Mouse (Mus musculus) MEL (cell line): ENCODE data around the gene Anapc13. TPM values are rescaled to one million over a fixed set of nuclear protein-coding genes. Genes with fewer than 3 reads are reported as not detected.

Source experiments
- DNase-seq: peaks from one replicate; pipeline ENCODE4 v3.0.0; 2011; ENCODE audit warnings: low read depth, low spot score
- H3K27ac ChIP-seq: 2 replicates; pipeline ENCODE4 v1.5.1; 2012; ENCODE audit warnings: low read depth, mild to moderate bottlenecking, control low read depth, low read length, moderate library complexity; ENCODE audit not compliant: control insufficient read depth
- H3K27me3 ChIP-seq, 2 experiments: fragments of 150-350 bp in 1 of 2; sonication (generic) in 1 of 2; 2 replicates each; pipeline ENCODE4 v1.6.1; 2012; ENCODE audit warnings: low read length in 2 of 2, mild to moderate bottlenecking in 2 of 2, improper control_type of control experiment in 1 of 2, moderate library complexity in 1 of 2; ENCODE audit not compliant: insufficient read depth in 2 of 2, control insufficient read depth in 1 of 2
- H3K36me3 ChIP-seq, 2 experiments: 2 replicates each; pipeline ENCODE4 v1.6.1; 2012 to 2014; ENCODE audit warnings: low read length in 2 of 2, improper control_type of control experiment in 1 of 2, inconsistent platforms in 1 of 2, mild to moderate bottlenecking in 1 of 2; ENCODE audit not compliant: insufficient read depth in 2 of 2, control insufficient read depth in 1 of 2
- H3K4me1 ChIP-seq, 2 experiments: fragments of 150-350 bp in 1 of 2; sonication (generic) in 1 of 2; 2 replicates each; pipeline ENCODE4 v1.6.1; 2012; ENCODE audit warnings: low read length in 2 of 2, improper control_type of control experiment in 1 of 2, mild to moderate bottlenecking in 1 of 2; ENCODE audit not compliant: insufficient read depth in 2 of 2, control insufficient read depth in 1 of 2
- H3K4me3 ChIP-seq, 2 experiments: fragments of 150-350 bp in 1 of 2; sonication (generic) in 1 of 2; 2 replicates each; pipeline ENCODE4 v1.5.1; 2012; ENCODE audit warnings: low read depth in 2 of 2, low read length in 2 of 2, mild to moderate bottlenecking in 2 of 2, moderate library complexity in 2 of 2, control low read depth in 1 of 2, improper control_type of control experiment in 1 of 2; ENCODE audit not compliant: control insufficient read depth in 1 of 2, insufficient read depth in 1 of 2
- H3K79me2 ChIP-seq: 2 replicates; pipeline ENCODE4 v1.6.1; 2012; ENCODE audit warnings: mild to moderate bottlenecking, low read length, moderate library complexity; ENCODE audit not compliant: control insufficient read depth, poor library complexity, insufficient read depth
- H3K9ac ChIP-seq: 2 replicates; pipeline ENCODE4 v1.6.1; 2012; ENCODE audit warnings: low read depth, mild to moderate bottlenecking, control low read depth, low read length, moderate library complexity; ENCODE audit not compliant: control insufficient read depth, poor library complexity, severe bottlenecking
- H3K9me3 ChIP-seq: fragments of 150-350 bp; sonication (generic); replicated peaks from 2 replicates; pipeline ENCODE4 v1.6.1; 2012; ENCODE audit warnings: mild to moderate bottlenecking, low read length, improper control_type of control experiment, moderate library complexity; ENCODE audit not compliant: insufficient read depth
- BHLHE40 ChIP-seq: IDR thresholded peaks from 2 replicates; pipeline ENCODE4 v1.6.1; 2012; ENCODE audit warnings: low read depth, mild to moderate bottlenecking, inconsistent platforms, low read length, improper control_type of control experiment, borderline replicate concordance
- CHD1 ChIP-seq: IDR thresholded peaks from 2 replicates; pipeline ENCODE4 v1.6.1; 2012; ENCODE audit warnings: low read depth, mild to moderate bottlenecking, inconsistent platforms, low read length, improper control_type of control experiment
- CHD2 ChIP-seq: IDR thresholded peaks from 2 replicates; pipeline ENCODE4 v1.6.1; 2011; ENCODE audit warnings: low read length, improper control_type of control experiment
- GABPA ChIP-seq: IDR thresholded peaks from 2 replicates; pipeline ENCODE4 v1.6.1; 2012; ENCODE audit warnings: low read depth, mild to moderate bottlenecking, inconsistent platforms, low read length, improper control_type of control experiment, moderate library complexity
- HCFC1 ChIP-seq: IDR thresholded peaks from 2 replicates; pipeline ENCODE4 v1.6.1; 2012; ENCODE audit warnings: low read depth, mild to moderate bottlenecking, inconsistent platforms, low read length, improper control_type of control experiment, moderate library complexity
- KAT2A ChIP-seq: conservative IDR thresholded peaks from 2 replicates; pipeline ENCODE4 v1.6.1; 2012; ENCODE audit warnings: low read depth, low read length, improper control_type of control experiment, inconsistent platforms
- MAX ChIP-seq: IDR thresholded peaks from 2 replicates; pipeline ENCODE4 v1.6.1; 2011; ENCODE audit warnings: low read length, improper control_type of control experiment
- MXI1 ChIP-seq: IDR thresholded peaks from 2 replicates; pipeline ENCODE4 v1.6.1; 2011; ENCODE audit warnings: mild to moderate bottlenecking, low read depth, low read length, improper control_type of control experiment
- NRF1 ChIP-seq: IDR thresholded peaks from 2 replicates; pipeline ENCODE4 v1.6.1; 2014; ENCODE audit warnings: low read depth, mild to moderate bottlenecking, inconsistent platforms, low read length, improper control_type of control experiment, moderate library complexity; ENCODE audit not compliant: poor library complexity, insufficient read depth, severe bottlenecking
- POLR2A ChIP-seq, 2 experiments: IDR thresholded peaks; 2 replicates each; pipeline ENCODE4 v1.6.1; 2011 to 2012; ENCODE audit warnings: low read length in 2 of 2, mild to moderate bottlenecking in 2 of 2, control low read depth in 1 of 2, improper control_type of control experiment in 1 of 2, low read depth in 1 of 2, moderate library complexity in 1 of 2; ENCODE audit not compliant: control insufficient read depth in 1 of 2, insufficient read depth in 1 of 2, poor library complexity in 1 of 2
- POLR2AphosphoS2 ChIP-seq: IDR thresholded peaks from 2 replicates; pipeline ENCODE4 v1.6.1; 2011; ENCODE audit warnings: low read length, improper control_type of control experiment
- RAD21 ChIP-seq: IDR thresholded peaks from 2 replicates; pipeline ENCODE4 v1.6.1; 2011; ENCODE audit warnings: mild to moderate bottlenecking, low read depth, low read length, improper control_type of control experiment
- SIN3A ChIP-seq: IDR thresholded peaks from 2 replicates; pipeline ENCODE4 v1.6.1; 2012; ENCODE audit warnings: low read length, improper control_type of control experiment, inconsistent platforms
- SMC3 ChIP-seq: IDR thresholded peaks from 2 replicates; pipeline ENCODE4 v1.6.1; 2011; ENCODE audit warnings: low read depth, low read length, improper control_type of control experiment
- TAL1 ChIP-seq: IDR thresholded peaks from 2 replicates; pipeline ENCODE4 v1.6.1; 2012; ENCODE audit warnings: mild to moderate bottlenecking, inconsistent platforms, low read length, moderate library complexity, mixed read lengths
- TCF12 ChIP-seq: IDR thresholded peaks from 2 replicates; pipeline ENCODE4 v1.6.1; 2014; ENCODE audit warnings: low read depth, mild to moderate bottlenecking, inconsistent platforms, low read length, improper control_type of control experiment, moderate library complexity
- USF1 ChIP-seq: IDR thresholded peaks from 2 replicates; pipeline ENCODE4 v1.6.1; 2014; ENCODE audit warnings: low read depth, mild to moderate bottlenecking, inconsistent platforms, low read length, improper control_type of control experiment, moderate library complexity
- USF2 ChIP-seq, 2 experiments: IDR thresholded peaks; 2 replicates each; pipeline ENCODE4 v1.6.1; 2011 to 2012; ENCODE audit warnings: improper control_type of control experiment in 2 of 2, low read length in 2 of 2, borderline replicate concordance in 1 of 2, inconsistent platforms in 1 of 2, low read depth in 1 of 2, mild to moderate bottlenecking in 1 of 2; ENCODE audit not compliant: insufficient read depth in 1 of 2
- ZC3H11A ChIP-seq: IDR thresholded peaks from 2 replicates; pipeline ENCODE4 v1.6.1; 2012; ENCODE audit warnings: low read depth, mild to moderate bottlenecking, inconsistent platforms, low read length, improper control_type of control experiment
- ZKSCAN1 ChIP-seq: IDR thresholded peaks from 2 replicates; pipeline ENCODE4 v1.6.1; 2012; ENCODE audit warnings: low read depth, mild to moderate bottlenecking, inconsistent platforms, low read length, improper control_type of control experiment, moderate library complexity
- ZMIZ1 ChIP-seq: IDR thresholded peaks from 2 replicates; pipeline ENCODE4 v1.6.1; 2012; ENCODE audit warnings: low read depth, mild to moderate bottlenecking, inconsistent platforms, low read length, improper control_type of control experiment, moderate library complexity
- ZNF384 ChIP-seq: IDR thresholded peaks from 2 replicates; pipeline ENCODE4 v1.6.1; 2012; ENCODE audit warnings: low read depth, mild to moderate bottlenecking, inconsistent platforms, low read length, improper control_type of control experiment
- polyA plus RNA-seq, 2 experiments: library from polyadenylated mRNA; stranded (reverse) in 1 of 2; unstranded in 1 of 2; fragments of >175 nt in 1 of 2; fragments of >200 nt in 1 of 2; gene quantifications; 2 replicates each; pipeline versions ENCODE4 v1.2.1 to v1.2.4; 2012; ENCODE audit warnings: low replicate concordance in 2 of 2, low read depth in 1 of 2; ENCODE audit not compliant: insufficient read length in 2 of 2, insufficient read depth in 1 of 2, missing spikeins in 1 of 2
- total RNA-seq: library from RNA; depleted of rRNA; stranded (reverse); fragments of 300-350 nt; gene quantifications from 2 replicates; pipeline ENCODE4 v1.2.3, GENCODE M21; 2012

Anapc13 gene
- total and polyA plus RNA-seq, 3 experiments, result 89.9 to 113 TPM; not detected in 1

- H3K9ac ChIP-seq, result no peak overlapping the region
- no peak for DNase-seq
- H3K27ac ChIP-seq, result no peak overlapping the region
- peaks cover 14% of the 10 kb centered on the region for H3K79me2 ChIP-seq
- H3K4me1 ChIP-seq, result peaks cover 4 to 18% of the 10 kb centered on the region in 2 experiments; a peak in 3 of 4 replicates
- H3K9me3 ChIP-seq, result no peaks in the 10 kb centered on the region
- no peak overlapping the region for H3K4me3 ChIP-seq
- peaks cover 0 to 10% of the 10 kb centered on the region in 2 experiments; a peak in 2 of 4 replicates for H3K36me3 ChIP-seq
- TF ChIP-seq HCFC1 (no peak), ZNF384 (no peak), TAL1 (no peak), CHD2 (no peak), KAT2A (no peak)
- H3K27me3 ChIP-seq, result no peaks in the 10 kb centered on the region
These were observed 2.5 kb upstream of the Anapc13 start for GRCm38 (mm10) chr9:102623581-102623980.

DNA sequence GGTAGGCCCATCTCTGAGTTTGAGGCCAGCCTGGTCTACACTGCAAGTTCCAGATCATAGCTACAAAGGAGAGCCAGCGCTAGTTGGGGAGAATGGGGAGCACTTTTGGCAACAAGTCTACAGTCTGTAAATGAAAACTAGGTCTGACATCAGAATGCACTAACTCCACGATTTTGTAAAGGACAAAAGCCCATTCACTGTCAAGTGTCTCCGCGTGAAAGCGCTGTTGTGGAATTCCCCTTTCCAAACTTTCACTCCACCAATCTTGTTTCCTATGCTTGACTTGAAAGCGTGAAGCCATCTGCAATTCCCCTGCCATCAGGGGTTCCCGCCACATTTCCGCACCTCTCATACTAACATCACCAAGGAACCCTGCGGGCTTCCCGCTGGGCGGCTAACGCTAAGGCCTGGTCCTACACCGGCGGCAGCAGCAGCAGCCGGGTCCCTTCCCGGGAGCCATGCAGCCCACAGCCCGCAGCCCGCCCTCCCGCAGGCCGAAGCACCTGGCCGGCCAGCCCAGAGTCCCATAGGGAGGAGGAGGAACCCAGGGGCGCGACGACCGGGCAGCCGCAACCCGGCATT lies 604 bp upstream of the Anapc13 start:
- peak overlapping the region; percentile 69 for H3K27ac ChIP-seq
- no peaks in the 10 kb centered on the region for H3K27me3 ChIP-seq
- TF ChIP-seq ZMIZ1, result no peak
- TF ChIP-seq SIN3A, result no peak
- TF ChIP-seq MAX, result peak; percentile 9
- no peak for TF ChIP-seq ZC3H11A
- no peak for TF ChIP-seq BHLHE40
- 0 out of 2 replicates have a peak, but pooled peaks have one; percentile 31 for TF ChIP-seq MXI1
- H3K9me3 ChIP-seq, result no peaks in the 10 kb centered on the region
- peak overlapping the region; percentile 98 for H3K9ac ChIP-seq
- H3K79me2 ChIP-seq, result peaks cover 14% of the 10 kb centered on the region
- peak; percentile 77 for DNase-seq
- peak overlapping the region; percentile 71 to 81 for H3K4me3 ChIP-seq
- peaks cover 4 to 18% of the 10 kb centered on the region in 2 experiments; a peak in 3 of 4 replicates for H3K4me1 ChIP-seq
- H3K36me3 ChIP-seq, result peaks cover 0 to 10% of the 10 kb centered on the region in 2 experiments; a peak in 2 of 4 replicates

GRCm38 (mm10) chr9:102626839-102627225 lies 736 bp downstream of the Anapc13 start:
- peak overlapping the region; percentile 98 for H3K27ac ChIP-seq
- no peak for DNase-seq
- peaks cover 0 to 10% of the 10 kb centered on the region in 2 experiments; a peak in 2 of 4 replicates for H3K36me3 ChIP-seq
- TF ChIP-seq USF2 (IDR thresholded peaks at IDR 0.05; ENCODE audit: borderline replicate concordance in 1 of 2, insufficient read depth in 1 of 2, low read depth in 1 of 2, low read length in 2 of 2) (no peak), BHLHE40 (no peak), NRF1 (no peak), POLR2AphosphoS2 (no peak), USF1 (no peak), TCF12 (no peak), CHD1 (no peak), POLR2A (IDR thresholded peaks at IDR 0.05; ENCODE audit: control insufficient read depth in 1 of 2, insufficient read depth in 1 of 2, low read depth in 1 of 2, low read length in 2 of 2, poor library complexity in 1 of 2) (no peak), ZKSCAN1 (no peak), GABPA (no peak), RAD21 (no peak), SMC3 (no peak)
- TF ChIP-seq, all 39 proteins: peak for 0
- H3K9me3 ChIP-seq, result no peaks in the 10 kb centered on the region
- H3K4me3 ChIP-seq, result peak overlapping the region; percentile 70 to 97
- H3K4me1 ChIP-seq, result peaks cover 4 to 18% of the 10 kb centered on the region in 2 experiments; a peak in 3 of 4 replicates
- peak overlapping the region; percentile 99 for H3K9ac ChIP-seq
- no peaks in the 10 kb centered on the region for H3K27me3 ChIP-seq
- peaks cover 14% of the 10 kb centered on the region for H3K79me2 ChIP-seq
